Mouse (Mus musculus) left cerebral cortex, postnatal 4 days (tissue): ENCODE data around the gene Scfd2. TPM values are rescaled to one million over a fixed set of nuclear protein-coding genes. Genes with fewer than 3 reads are reported as not detected.

ENCODE experiments used
- DNase-seq: peaks from one replicate; pipeline ENCODE4 v3.0.0-alpha.2; 2022
- intact Hi-C: fragments of 180-260 bp; cut with DNase I; formaldehyde crosslinking; loops from one replicate; pipeline ENCODE4 v1.15.1; 2025
- total RNA-seq, 2 experiments: library from RNA; stranded (reverse); gene quantifications; 2 replicates each; pipeline ENCODE4 v1.2.3; 2021

Gene Scfd2
- total RNA-seq, 2 experiments from 2014 or later, result 24.3 to 25.5 TPM

DNA sequence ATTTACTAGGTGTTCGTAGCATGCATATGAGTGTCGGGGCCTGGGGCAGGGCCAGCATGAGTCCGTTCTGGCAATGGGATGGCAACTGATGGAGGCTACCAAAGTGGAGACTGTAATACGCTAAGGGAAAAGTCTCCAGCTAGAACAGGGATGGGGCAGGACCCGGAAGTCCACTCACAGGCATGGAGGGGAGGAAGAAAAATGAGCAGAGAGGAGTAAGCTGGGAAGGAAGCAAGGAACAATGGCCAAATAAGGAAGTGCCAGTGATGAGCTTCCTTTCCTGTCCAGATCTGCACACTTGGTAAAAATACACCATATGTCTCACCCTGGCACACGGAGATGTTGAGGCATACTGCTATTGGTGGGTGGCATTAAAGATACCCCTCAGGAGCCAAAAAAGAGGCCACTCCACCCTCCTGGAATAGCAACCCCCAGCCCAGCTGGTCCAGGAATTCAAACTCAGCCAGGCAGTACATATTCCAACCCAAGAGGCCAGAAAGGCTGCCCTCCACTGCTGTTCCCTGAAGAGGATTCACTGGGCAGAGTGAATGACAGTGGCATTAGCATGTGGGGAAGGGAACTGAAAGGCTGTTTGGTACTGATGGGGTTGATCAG, 278.8 kb downstream of the Scfd2 start:
- peak; percentile 74 for DNase-seq
- intact Hi-C loops, result loop anchor here (5.0 kb wide), 1 partner anchor 55 kb away; the partner anchor contains the start of gene Rasl11b

GRCm38 (mm10) chr5:74250947-74251346, 280.6 kb downstream of the Scfd2 start:
- intact Hi-C loops, result loop anchor here (5.0 kb wide), 1 partner anchor 54 kb away; the partner anchor contains the start of gene Rasl11b
- no peak for DNase-seq

- DNase-seq, result no peak
- intact Hi-C loops, result loop anchor here (5.0 kb wide), 1 partner anchor 53 kb away; the partner anchor contains the start of gene Rasl11b
Observed at GRCm38 (mm10) chr5:74250308-74250707, 281.3 kb downstream of the Scfd2 start.

GRCm38 (mm10) chr5:74249794-74250193, 281.8 kb downstream of the Scfd2 start:
- intact Hi-C loops, result loop anchor here (5.0 kb wide), 1 partner anchor 52 kb away; the partner anchor contains the start of gene Rasl11b
- no peak for DNase-seq

- DNase-seq, result no peak
- intact Hi-C loops, result no loop called here
Observed at GRCm38 (mm10) chr5:74246971-74247370, 284.6 kb downstream of the Scfd2 start.

GRCm38 (mm10) chr5:74246453-74246852, 285.1 kb downstream of the Scfd2 start:
- no peak for DNase-seq
- intact Hi-C loops, result no loop called here

DNA sequence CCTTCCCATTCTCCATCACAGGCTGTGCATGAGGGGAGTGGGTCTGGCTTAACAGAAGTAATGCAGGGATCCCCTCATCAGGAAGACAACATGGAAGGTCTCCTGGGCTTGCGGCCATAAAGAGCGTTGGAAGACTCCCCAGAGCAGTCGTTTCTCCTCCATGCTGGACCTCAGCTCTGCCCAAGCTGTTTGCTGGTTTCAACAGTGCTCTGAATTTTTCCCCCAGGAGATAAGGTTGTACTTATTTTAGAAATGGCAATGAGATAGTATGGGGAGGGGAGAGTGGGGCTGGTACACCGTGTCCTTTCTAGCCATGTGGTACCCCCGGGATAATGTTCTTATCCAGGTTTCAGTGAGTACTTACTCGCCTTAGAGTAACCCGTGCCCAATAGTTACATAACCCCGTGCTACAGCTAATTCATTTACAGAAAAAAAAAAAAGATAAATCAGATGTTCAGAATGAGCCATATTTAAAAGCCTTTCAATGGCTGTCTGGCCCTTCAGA, 285.9 kb downstream of the Scfd2 start:
- intact Hi-C loops, result no loop called here
- DNase-seq, result no peak

DNA sequence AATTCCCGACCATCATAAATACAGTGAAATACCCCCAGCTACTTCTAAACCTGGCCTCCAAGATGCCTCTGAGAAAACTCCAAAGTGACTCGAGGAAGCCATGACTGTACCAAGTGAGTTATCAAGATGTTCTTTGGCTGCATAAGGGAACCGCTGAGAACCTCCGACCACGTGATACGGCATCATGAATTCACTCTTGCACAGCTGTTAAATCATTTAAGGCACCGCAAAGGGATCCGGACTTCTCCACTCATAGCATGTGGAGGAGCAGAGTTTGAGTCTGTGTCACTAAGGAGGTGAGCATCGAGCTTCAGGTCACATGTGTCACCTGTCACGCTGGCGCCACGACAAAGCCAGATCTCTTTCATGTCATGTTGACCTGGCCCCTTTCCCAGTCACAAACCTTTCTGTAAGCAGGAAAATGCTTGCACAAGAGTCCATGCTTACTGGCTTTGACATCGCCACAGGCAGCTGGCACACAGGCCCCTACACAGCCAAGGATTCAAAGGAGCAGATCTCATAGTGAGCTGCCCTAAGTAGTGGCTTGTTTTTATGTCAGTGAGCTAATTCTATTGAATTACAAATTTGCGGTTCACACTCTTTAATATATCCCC, 287.0 kb downstream of the Scfd2 start:
- peak; percentile 79 for DNase-seq
- intact Hi-C loops, result no loop called here

- intact Hi-C loops, result no loop called here
- no peak for DNase-seq
Observed at GRCm38 (mm10) chr5:74242654-74243053, 288.9 kb downstream of the Scfd2 start.

GRCm38 (mm10) chr5:74240926-74241680, 290.5 kb downstream of the Scfd2 start:
- no peak for DNase-seq
- intact Hi-C loops, result no loop called here

DNA sequence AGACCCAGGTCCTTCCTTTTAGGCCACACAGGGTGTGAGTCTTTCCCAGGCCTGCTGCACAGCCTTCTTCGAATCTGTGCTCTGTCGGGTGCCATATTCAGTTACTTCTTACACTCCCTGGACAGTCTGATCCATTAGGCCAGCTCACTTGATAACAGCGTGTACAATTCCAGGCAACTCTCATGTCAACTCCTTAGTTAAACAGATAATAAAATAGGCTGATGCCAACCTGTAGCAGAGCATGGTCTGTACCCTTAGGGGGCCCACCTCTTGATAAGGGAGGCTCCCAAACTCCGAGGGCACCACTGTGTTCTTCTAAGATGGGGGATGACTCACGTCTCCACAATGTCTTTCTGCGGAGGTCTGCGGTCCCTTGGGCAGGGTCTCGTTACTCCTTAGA, 291.3 kb downstream of the Scfd2 start:
- no peak for DNase-seq
- intact Hi-C loops, result no loop called here

DNA sequence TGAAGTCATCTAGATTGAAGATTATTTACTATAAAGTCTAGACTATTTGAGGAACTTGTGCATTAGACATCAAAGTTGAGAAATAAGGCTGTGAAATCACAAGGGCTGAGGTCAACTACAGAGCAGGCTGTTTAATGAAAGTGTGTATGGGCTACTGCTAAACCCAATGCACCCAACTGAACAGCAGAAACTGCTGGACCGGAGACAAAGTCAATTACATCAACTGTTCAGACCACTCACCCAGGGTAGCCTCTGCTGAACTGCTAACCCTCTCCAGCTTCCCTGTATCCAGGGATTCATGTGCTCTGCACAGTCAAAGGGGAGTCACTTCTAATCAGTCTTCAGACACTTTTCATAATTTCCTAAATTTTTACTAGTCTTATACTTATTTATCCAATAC, 292.2 kb downstream of the Scfd2 start:
- DNase-seq, result no peak
- intact Hi-C loops, result no loop called here

DNA sequence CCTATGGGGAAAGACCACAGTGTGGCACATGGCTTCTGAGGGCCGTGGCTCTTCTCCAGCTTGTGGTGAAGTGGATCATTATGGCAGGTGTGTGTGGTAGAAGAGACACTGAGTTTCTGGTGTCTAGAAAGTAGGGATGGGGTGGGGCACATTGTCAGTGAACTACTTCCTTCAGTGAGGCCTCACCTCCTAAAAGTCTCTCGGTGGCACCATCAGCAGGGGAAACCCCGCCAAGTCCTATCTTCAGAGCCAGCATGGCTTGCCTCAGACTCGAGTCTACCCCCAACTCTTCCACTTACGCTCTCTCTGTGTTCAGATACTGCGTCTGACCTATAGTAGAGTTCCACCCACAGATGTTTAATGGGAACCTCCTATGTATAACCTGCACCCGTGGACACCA, 297.8 kb downstream of the Scfd2 start:
- DNase-seq, result no peak

GRCm38 (mm10) chr5:74230525-74230924, 301.0 kb downstream of the Scfd2 start:
- intact Hi-C loops, result no loop called here
- no peak for DNase-seq

More for the DNA sequence above, 297.8 kb downstream of the Scfd2 start:
- intact Hi-C loops, result no loop called here

DNA sequence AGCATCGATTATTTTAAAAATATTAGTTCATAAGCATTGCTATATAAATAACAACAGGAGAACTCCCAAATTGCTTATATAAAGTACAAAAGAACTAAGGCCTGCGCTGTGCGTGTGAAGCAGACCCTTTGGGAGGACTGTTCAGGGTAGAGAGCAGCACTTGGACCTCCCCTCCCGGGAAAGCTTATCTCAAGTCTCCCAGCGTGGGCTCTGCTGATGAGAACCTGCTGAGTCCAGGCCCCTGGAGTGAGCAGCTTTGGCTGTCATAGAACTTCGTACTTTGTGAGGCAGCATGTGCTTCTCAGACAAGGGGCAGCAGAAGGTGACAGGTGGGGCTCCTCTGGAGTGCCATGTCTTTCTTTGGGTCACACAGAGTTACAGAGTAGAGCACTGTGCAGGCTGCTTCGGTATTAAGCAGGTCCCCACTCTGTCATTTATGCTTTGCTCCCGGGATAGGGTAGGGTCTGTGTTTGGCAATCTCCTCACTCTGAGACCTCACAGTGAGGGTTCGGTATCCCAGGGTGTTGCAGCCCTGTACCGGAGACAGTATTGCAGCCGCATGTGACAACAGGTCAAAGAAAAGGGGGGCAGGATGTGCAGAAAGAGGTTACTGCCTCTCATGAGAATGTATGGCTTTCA, 301.7 kb downstream of the Scfd2 start:
- no peak for DNase-seq
- intact Hi-C loops, result no loop called here

GRCm38 (mm10) chr5:74228938-74229337, 302.6 kb downstream of the Scfd2 start:
- intact Hi-C loops, result no loop called here
- DNase-seq, result no peak

DNA sequence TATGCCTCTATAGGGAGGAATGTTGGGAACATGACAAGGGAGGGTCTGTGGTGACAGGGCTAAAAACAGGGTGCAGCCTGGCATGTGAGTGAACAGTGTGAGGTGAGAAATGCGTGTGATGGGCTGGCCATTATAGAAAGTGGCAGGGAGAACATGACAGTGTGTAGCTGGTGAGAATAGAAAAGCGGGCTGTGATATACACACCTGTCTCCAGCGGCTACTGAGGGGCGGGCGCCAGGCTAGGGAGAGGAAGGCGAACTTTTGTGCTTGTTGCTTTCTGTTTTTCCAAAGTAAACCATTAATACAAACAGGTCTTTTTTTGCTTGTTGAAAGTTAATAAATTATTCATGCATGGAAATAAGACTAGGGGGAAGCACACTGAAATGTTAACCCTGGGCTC, 304.2 kb downstream of the Scfd2 start:
- DNase-seq, result no peak
- intact Hi-C loops, result no loop called here

- intact Hi-C loops, result no loop called here
- no peak for DNase-seq
Observed at GRCm38 (mm10) chr5:74226183-74226582, 305.4 kb downstream of the Scfd2 start.

GRCm38 (mm10) chr5:74224480-74224879, 307.1 kb downstream of the Scfd2 start:
- intact Hi-C loops, result no loop called here
- no peak for DNase-seq

- intact Hi-C loops, result no loop called here
- no peak for DNase-seq
Observed at GRCm38 (mm10) chr5:74222626-74223025, 308.9 kb downstream of the Scfd2 start.

GRCm38 (mm10) chr5:74218524-74218923, 313.0 kb downstream of the Scfd2 start:
- DNase-seq, result no peak
- intact Hi-C loops, result no loop called here
